Mouse (Mus musculus): ENCODE data around the gene Zfp976.
"Not testable (repeated sequence)": the region's sequence is repeated elsewhere in the genome, so short reads cannot be mapped to it uniquely, and the experiment has no call there.

DNA sequence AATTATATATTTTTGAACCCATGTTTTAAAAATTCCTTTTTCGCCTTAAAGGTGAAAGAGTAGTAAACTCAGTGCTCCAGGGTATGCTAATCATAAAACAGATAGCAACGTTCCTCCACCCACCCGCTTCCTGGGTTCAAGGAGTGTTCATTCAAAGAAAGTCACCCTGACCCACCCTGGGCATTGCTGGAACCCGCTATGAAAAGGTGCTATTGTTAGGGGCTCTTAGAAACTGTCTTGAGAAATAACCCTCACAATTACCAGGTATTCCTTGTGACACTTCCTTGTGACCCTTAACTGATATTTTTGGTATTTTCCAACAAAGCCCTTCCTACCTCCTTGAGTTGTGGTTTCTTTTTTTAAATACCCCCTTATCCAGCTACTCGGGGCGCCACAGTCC is 37.7 kb upstream of the Zfp976 start:
- not testable (repeated sequence) for TF ChIP-seq CTCF (IDR thresholded peaks at IDR 0.05; ENCODE audit: borderline replicate concordance, extremely low read depth, insufficient read depth, insufficient read length); POLR2A (IDR thresholded peaks at IDR 0.05; ENCODE audit: borderline replicate concordance, extremely low read depth, insufficient read depth, insufficient read length, poor library complexity, severe bottlenecking)

Measured in brain, embryonic 14.5 days (tissue).